Mouse (Mus musculus) kidney, adult 8-10 months (tissue): Measurements from ENCODE around the gene Tmem44.
A peak's percentile ranks its signal among the peaks of the same experiment; 100 is the strongest.

Experiments used
- DNase-seq, 2 experiments: peaks; one replicate each; pipeline ENCODE4 v3.0.0; 2022

Gene Tmem44

GRCm38 (mm10) chr16:30516993-30517392 lies 33.6 kb downstream of the Tmem44 start:
- no peak for DNase-seq

- DNase-seq = peak in 1 of 2 experiments; percentile 49
Observed at GRCm38 (mm10) chr16:30515418-30515817, 35.2 kb downstream of the Tmem44 start.

- DNase-seq = peak; percentile 59 to 84
Observed at GRCm38 (mm10) chr16:30513050-30514024, 37.3 kb downstream of the Tmem44 start.

- peak; percentile 81 to 84 for DNase-seq
Observed at GRCm38 (mm10) chr16:30512375-30513049, 38.1 kb downstream of the Tmem44 start.

- no peak for DNase-seq
Observed at GRCm38 (mm10) chr16:30511563-30512340, 38.9 kb downstream of the Tmem44 start.

- peak; percentile 86 to 88 for DNase-seq
Observed at GRCm38 (mm10) chr16:30510504-30511451, 39.9 kb downstream of the Tmem44 start.

GRCm38 (mm10) chr16:30510091-30510490 lies 40.6 kb downstream of the Tmem44 start:
- DNase-seq = no peak

GRCm38 (mm10) chr16:30509340-30509739 lies 41.3 kb downstream of the Tmem44 start:
- no peak for DNase-seq

- DNase-seq = no peak
Observed at GRCm38 (mm10) chr16:30508738-30509137, 41.9 kb downstream of the Tmem44 start.

GRCm38 (mm10) chr16:30507120-30507519 lies 43.5 kb downstream of the Tmem44 start:
- DNase-seq = no peak

- no peak for DNase-seq
Observed at GRCm38 (mm10) chr16:30505311-30506031, 45.2 kb downstream of the Tmem44 start.

GRCm38 (mm10) chr16:30504856-30505255 lies 45.8 kb downstream of the Tmem44 start:
- no peak for DNase-seq

- DNase-seq = peak; percentile 65 to 69
Observed at GRCm38 (mm10) chr16:30503958-30504357, 46.7 kb downstream of the Tmem44 start.

- DNase-seq = no peak
Observed at GRCm38 (mm10) chr16:30502221-30502891, 48.3 kb downstream of the Tmem44 start.

GRCm38 (mm10) chr16:30501621-30502020 lies 49.0 kb downstream of the Tmem44 start:
- DNase-seq = no peak

GRCm38 (mm10) chr16:30500223-30500622 lies 50.4 kb downstream of the Tmem44 start:
- no peak for DNase-seq

- DNase-seq = no peak
Observed at GRCm38 (mm10) chr16:30499126-30499857, 51.4 kb downstream of the Tmem44 start.

- DNase-seq = no peak
Observed at GRCm38 (mm10) chr16:30497307-30497706, 53.3 kb downstream of the Tmem44 start.

- no peak for DNase-seq
Observed at GRCm38 (mm10) chr16:30494883-30495282, 55.8 kb downstream of the Tmem44 start.

- no peak for DNase-seq
Observed at GRCm38 (mm10) chr16:30491742-30492141, 58.9 kb downstream of the Tmem44 start.
